Mouse (Mus musculus): ENCODE results near the gene Magi1. TPM values are rescaled to one million over a fixed set of nuclear protein-coding genes. Genes with fewer than 3 reads are reported as not detected.

The Magi1 gene
- total RNA-seq, 2 experiments from 2014 or later, result 7.1 to 9.8 TPM

DNA sequence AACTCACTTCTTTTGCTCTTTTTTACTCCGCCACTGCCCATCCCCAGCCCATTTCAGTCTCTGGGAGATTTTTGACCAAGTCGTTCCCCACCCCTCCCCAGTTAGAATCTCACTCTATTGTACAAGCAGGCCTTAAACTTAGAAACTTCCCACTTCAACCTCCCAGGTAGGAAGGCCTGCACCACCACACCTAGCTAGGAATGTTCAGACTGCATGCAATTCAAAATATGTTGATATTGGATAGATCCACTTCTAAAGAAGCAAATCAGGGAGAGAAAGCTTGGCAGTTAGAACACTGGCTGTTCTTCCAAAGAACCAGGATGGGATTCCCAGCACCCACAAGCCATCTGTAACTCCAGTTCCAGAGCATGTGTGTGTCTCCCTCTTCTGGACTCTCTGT is 81.8 kb downstream of the Magi1 start:
- DNase-seq, result no peak

DNA sequence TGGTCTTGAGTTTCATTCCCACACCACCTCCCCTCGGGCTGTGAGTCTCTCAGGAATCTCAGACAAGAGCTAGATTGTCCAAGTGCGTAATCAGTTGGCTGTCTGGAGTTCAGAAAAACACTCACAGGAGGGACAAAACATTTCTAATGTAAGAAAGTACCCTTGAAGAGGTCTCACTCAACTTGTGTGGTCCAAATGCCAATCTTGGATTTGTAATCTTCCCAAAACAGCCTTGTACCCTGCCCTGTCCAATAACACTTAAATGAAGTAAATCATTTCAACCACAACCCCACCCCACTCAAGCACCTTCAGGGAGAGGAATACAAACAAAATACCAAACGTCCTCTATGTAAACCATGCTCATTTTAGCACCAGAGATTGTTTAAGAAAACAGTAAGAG is 82.8 kb downstream of the Magi1 start:
- no peak for DNase-seq

DNA sequence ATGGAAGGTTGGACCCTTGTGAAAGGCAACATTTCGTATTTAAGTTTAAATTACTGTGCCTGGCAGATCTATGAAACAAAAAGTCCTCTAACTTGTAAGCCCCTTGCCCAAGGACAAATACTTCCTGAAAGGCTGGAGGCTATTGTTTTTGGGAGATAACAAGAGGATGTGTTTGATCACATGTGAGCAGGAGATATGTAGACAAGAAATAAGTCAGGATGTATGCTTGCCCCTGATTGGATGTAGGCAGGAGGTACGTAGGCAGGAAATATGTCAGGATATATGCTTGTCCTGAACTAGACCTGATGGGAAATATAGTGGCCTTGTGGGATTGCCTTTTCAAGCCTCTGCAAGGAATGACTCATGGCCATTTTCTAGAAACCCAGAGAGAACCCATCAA is 84.0 kb downstream of the Magi1 start:
- no peak for DNase-seq

- DNase-seq, result no peak
Measured at GRCm38 (mm10) chr6:94197831-94198230, 85.9 kb downstream of the Magi1 start.

DNA sequence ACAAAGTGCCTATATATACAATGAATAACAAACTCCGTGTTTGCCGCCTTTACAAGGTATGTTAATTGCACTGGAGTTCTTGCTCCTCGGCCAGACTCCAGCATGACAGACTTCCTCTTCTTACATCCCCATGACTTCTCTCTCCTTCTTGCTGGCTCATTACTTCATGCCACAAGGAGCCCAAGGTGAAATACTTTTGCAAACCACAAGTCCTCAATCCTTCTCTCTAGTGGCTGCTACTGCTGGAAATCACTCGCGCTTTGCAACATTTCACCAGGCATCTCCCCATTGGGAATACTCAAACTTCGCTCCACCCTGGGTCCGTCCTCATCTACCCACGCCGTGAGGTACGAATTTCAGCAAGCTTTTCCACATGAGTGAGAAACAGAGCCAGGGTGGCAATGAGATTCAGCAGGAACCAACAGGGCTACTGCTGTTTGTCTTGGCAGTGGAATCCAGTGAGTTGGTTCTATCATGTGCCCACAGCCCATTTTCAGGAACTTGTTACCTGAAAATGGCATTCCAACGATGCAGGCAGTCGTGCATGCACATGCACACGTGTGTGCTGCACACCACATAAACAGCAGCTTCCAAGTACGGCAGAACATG is 88.3 kb downstream of the Magi1 start:
- DNase-seq, result no peak

DNA sequence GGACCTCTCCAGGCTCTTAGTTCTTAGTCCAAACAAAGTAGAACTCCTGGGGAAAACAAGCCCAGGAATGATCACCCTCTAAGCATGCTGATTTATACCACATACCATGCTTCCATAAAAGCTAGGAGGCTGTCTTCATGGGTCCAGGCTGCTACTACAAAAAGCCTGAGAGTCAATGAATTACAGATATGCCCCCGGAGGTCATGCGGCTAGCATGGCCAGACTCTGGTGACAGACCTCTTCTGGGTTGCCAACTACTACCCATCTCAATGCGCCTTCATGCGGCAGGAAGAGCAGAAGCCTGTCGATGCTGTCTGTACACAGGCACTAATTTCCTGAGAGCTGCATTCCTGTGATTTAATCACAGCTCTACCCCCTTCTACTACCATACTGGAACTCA is 92.9 kb downstream of the Magi1 start:
- no peak for DNase-seq

DNA sequence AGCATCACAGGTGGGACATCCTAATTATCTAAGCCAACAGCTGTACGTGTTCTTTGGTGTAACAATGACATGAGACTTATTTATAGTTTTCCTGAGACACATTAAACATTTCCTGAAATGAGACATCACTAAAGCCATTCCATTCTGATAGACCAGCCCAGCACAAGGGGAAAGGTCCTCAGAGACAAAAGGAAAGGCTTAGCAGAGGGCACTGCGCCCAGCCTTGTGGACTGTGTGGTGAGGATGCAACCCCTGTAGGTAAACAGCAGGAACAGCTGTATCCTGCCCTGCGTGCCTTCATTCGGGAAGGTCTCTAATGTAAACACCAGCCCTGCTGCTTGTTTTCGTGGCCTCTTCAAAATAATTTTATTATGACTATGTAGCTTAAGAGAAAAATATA is 94.3 kb downstream of the Magi1 start:
- DNase-seq, result no peak

GRCm38 (mm10) chr6:94186628-94187319 is 96.9 kb downstream of the Magi1 start:
- peak; percentile 5 for DNase-seq

DNA sequence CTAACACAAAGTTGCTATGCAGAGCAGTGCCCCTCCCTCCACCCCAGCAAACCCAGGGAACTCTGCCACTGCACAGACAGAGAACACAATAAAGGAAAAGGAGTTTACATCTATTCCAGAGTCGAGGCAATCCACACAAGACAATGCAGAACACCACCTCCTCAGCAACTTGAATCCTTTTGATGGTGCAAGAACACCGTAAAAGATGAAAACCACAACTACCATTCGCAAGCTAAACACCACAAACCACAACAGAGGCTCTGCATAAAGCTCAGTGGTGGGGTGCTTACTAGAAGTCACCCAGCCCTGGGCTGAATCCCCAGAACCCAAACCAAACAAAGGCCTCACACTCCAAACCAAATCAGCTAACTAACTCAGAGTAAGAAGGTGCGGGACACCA is 99.4 kb downstream of the Magi1 start:
- DNase-seq, result no peak

- DNase-seq, result peak; percentile 6
Measured at GRCm38 (mm10) chr6:94183354-94183851, 100.3 kb downstream of the Magi1 start.

GRCm38 (mm10) chr6:94181673-94182255 is 102.0 kb downstream of the Magi1 start:
- no peak for DNase-seq

DNA sequence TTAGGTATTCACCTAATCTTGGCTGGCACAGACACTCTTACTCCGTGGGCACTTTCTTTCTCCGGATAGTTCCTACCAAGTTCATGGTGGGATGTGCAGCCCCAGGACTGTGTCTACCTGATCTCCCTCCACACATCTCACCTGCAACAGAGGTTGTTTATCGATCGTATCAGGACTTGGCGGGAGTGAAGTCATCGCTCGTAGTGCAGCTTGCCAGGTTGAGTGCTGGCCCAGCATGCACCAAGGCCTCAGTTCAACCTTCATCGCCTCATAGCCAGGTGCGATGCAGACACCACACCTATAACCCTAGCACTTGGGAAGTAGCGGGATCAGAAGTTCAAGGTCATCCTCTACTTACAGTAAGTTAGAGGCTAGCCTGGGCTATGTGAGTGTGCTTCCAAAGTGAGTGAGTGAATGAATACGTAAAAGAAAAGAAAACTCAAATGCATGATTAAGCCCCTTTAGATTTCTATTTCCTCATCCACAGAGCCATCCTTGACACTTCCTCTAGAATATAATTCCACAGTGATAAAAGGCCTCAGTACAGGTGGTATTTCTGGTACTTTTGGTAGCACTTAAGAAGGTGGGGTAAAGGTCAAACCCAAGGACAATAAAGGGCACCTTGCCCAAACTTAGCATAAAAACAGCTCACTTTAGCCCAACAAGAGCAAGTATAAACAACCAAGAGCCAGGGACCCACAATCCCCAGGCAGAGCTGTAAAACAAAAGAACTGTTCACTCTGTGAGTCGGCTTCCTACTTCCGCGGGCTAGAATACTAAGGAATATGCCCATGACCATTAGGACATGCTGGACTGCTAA is 103.2 kb downstream of the Magi1 start:
- DNase-seq, result no peak

DNA sequence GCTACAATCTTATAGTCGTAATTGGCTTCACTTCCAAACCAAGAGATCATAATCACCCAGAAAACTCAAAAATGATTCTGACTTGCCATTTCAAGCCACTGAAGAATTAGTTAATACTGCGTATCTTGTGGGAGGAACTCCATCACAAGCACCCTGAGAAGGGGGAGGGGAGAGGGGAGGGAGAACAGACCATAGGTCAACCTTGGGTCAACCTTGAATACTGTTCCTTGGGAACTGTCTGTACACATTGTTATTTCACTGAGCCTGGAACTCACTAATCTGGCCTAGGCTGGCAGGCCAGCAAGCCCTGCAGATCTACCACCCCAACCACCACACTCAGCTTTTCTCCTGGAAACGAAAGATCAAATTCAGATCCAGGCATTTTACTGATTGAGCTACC is 106.2 kb downstream of the Magi1 start:
- DNase-seq, result no peak

- DNase-seq, result no peak
Measured at GRCm38 (mm10) chr6:94176705-94177104, 107.0 kb downstream of the Magi1 start.

DNA sequence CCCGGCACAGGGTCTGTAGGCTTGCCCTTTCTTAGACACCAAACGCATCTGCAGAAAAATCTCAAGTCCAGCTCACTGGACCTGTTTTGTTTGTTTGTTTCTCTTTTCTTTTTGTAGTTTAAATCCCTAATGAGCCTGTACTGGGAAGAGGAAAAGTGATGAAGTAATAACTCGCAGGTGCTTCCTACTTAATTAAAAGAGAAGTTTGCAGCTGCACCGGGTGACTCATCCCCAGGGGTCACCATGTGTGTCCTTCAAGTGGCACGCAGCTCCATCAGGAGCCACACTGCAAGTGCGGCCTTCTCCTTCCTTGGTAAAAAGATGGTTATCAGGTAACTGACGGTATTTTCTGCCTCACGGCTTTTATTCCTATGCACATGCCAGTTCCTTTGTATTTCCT is 112.5 kb downstream of the Magi1 start:
- no peak for DNase-seq

DNA sequence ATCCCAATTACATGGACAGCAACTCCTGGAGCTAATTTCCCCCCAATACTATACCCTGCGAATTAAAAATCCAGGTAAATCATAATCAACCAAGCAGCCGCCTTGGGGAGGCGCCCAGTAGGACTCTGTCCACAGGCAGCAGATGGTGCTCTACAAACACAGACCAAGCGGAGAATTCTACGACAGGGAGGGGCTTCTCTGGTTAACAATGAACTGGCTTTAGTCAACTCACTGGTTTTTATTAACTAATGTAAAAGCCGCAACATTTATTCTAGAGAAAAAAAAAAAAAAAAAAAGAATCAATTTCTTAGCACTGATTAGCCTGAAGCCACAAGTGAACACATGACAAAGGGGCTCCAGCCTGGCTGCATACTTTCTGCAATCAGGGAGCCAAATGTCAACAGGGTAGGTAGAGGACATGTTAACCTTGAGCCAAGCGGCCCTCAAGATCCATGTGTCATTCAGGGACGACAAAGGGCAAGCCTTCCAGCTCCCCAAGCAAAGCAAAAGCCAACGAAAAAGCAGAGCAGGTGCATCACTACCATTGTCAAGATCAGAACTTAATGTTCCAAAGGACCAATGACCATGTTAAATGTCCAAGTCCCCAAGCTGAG is 114.0 kb downstream of the Magi1 start:
- no peak for DNase-seq

- DNase-seq, result no peak
Measured at GRCm38 (mm10) chr6:94165951-94166350, 117.8 kb downstream of the Magi1 start.

DNA sequence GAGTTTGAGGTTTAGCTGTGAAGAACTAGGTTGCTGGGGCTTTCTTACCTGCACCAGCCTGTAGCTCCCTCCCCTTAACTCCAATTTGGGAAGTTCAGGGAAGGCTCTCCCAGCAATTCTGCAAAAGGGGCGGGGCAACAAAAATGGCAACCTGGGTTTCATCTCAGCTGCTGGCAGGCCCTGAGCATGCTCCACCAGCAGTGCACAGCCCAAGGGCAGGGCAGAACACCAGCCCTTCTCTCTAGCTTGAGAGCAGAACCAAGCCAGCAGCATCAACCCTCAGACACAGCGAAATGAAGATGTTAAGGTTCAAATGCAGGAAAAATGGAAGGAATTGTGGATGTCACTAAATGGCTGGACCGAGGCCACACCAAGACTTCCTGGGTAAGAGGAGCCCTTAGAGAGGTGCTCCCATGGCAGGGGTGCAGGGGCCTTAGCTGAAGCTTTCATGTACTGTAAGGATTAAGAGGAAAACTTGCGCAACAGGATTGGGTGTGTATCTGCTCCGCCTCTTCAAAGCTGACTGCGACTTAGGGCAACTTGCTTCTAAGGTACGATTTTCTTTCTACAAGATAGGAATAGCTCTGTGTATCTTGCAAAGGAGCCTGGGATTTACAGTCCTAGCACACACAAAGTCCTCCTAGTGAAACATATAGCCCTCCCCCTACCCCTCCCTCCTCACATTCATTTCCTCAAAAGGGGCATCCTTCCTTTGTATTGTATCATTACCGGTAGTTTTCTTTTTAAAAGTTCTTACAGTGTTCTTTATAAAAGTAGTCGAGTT is 118.8 kb downstream of the Magi1 start:
- no peak for DNase-seq

GRCm38 (mm10) chr6:94163325-94163995 is 120.3 kb downstream of the Magi1 start:
- no peak for DNase-seq

GRCm38 (mm10) chr6:94162918-94163317 is 120.8 kb downstream of the Magi1 start:
- DNase-seq, result no peak

DNA sequence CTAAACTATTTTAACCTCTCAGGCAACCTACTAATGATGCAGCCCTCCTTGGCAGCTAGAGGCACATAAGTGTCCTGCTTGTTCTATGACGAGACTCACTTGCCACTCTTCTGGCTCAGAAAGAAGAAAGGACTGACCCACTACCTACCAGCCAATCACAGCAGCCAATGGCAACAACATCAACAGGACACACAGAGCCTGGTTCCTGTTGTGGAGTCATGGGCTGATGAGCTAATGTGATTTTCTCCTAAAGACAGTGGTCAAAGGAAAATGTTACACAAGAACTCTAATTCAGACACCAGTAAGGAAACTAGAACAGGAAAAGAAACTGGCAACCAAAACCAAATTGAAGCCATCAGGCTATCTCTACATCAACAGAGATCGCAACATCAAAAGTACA is 124.5 kb downstream of the Magi1 start:
- DNase-seq, result no peak

Data from gastrocnemius, postnatal 10 days (tissue).